Mouse (Mus musculus): ENCODE measurements at regions not wholly inside any gene's neighbourhood (a gene's known extent, or its start where the extent isn't known, plus 50 kb on each side); places are given as distances from the start of the nearest gene placed in this dataset.

- WGBS = 93% methylated on average over 6 of the region's 6 CpGs
- Histone ChIP-seq H3K27ac (no peak overlapping the region), H3K27me3 (ENCODE audit: insufficient read depth, poor library complexity, severe bottlenecking) (no peaks in the 10 kb centered on the region), H3K9me3 (no peaks in the 10 kb centered on the region), H3K4me1 (replicated peaks) (no peaks in the 10 kb centered on the region), H3K36me3 (no peaks in the 10 kb centered on the region), H3K4me3 (no peak overlapping the region)
- DNase-seq (ENCODE audit: low spot score) = no peak
Measured at GRCm38 (mm10) chr12:59415051-59415450, 195.5 kb upstream of the Fbxo33 start.

- no peak for DNase-seq (ENCODE audit: low spot score)
- no peaks in the 10 kb centered on the region for H3K27me3 ChIP-seq (ENCODE audit: insufficient read depth, poor library complexity, severe bottlenecking)
- H3K27ac ChIP-seq = no peak overlapping the region
- no peaks in the 10 kb centered on the region for H3K9me3 ChIP-seq
- no peaks in the 10 kb centered on the region for H3K36me3 ChIP-seq
- no peaks in the 10 kb centered on the region for H3K4me1 ChIP-seq (replicated peaks)
- 71% methylated on average over 1 of the region's 1 CpGs for WGBS
- no peak overlapping the region for H3K4me3 ChIP-seq
Measured at GRCm38 (mm10) chr12:59411491-59411890, 192.0 kb upstream of the Fbxo33 start.

GRCm38 (mm10) chr12:59391103-59391502 is 171.6 kb upstream of the Fbxo33 start:
- Histone ChIP-seq H3K27me3 (ENCODE audit: insufficient read depth, poor library complexity, severe bottlenecking) (no peaks in the 10 kb centered on the region), H3K4me3 (no peak overlapping the region), H3K27ac (no peak overlapping the region), H3K9me3 (no peaks in the 10 kb centered on the region), H3K4me1 (replicated peaks) (no peaks in the 10 kb centered on the region), H3K36me3 (no peaks in the 10 kb centered on the region)
- no peak for DNase-seq (ENCODE audit: low spot score)
- 88% methylated on average over 3 of the region's 3 CpGs for WGBS

GRCm38 (mm10) chr12:59382812-59383211 is 163.3 kb upstream of the Fbxo33 start:
- 30% methylated on average over 3 of the region's 3 CpGs for WGBS

GRCm38 (mm10) chr12:59341586-59341985 is 122.1 kb upstream of the Fbxo33 start:
- H3K36me3 ChIP-seq = no peaks in the 10 kb centered on the region

More at GRCm38 (mm10) chr12:59382812-59383211, 163.3 kb upstream of the Fbxo33 start:
- Histone ChIP-seq H3K27ac (no peak overlapping the region), H3K4me3 (no peak overlapping the region), H3K9me3 (no peaks in the 10 kb centered on the region), H3K36me3 (no peaks in the 10 kb centered on the region), H3K4me1 (replicated peaks) (no peaks in the 10 kb centered on the region), H3K27me3 (ENCODE audit: insufficient read depth, poor library complexity, severe bottlenecking) (no peaks in the 10 kb centered on the region)
- DNase-seq (ENCODE audit: low spot score) = peak; percentile 27

GRCm38 (mm10) chr12:59330753-59331152 is 111.2 kb upstream of the Fbxo33 start:
- H3K9me3 ChIP-seq = no peaks in the 10 kb centered on the region
- no peak overlapping the region for H3K4me3 ChIP-seq
- no peaks in the 10 kb centered on the region for H3K36me3 ChIP-seq
- no peaks in the 10 kb centered on the region for H3K4me1 ChIP-seq (replicated peaks)
- DNase-seq (ENCODE audit: low spot score) = no peak
- no peak overlapping the region for H3K27ac ChIP-seq
- 76% methylated on average over 2 of the region's 2 CpGs for WGBS
- no peaks in the 10 kb centered on the region for H3K27me3 ChIP-seq (ENCODE audit: insufficient read depth, poor library complexity, severe bottlenecking)

More at GRCm38 (mm10) chr12:59341586-59341985, 122.1 kb upstream of the Fbxo33 start:
- H3K27me3 ChIP-seq (ENCODE audit: insufficient read depth, poor library complexity, severe bottlenecking) = no peaks in the 10 kb centered on the region
- H3K4me1 ChIP-seq (replicated peaks) = no peaks in the 10 kb centered on the region
- no peak overlapping the region for H3K27ac ChIP-seq
- H3K4me3 ChIP-seq = no peak overlapping the region
- DNase-seq (ENCODE audit: low spot score) = no peak
- 94% methylated on average over 2 of the region's 2 CpGs for WGBS
- H3K9me3 ChIP-seq = no peaks in the 10 kb centered on the region

- H3K4me3 ChIP-seq = no peak overlapping the region
- no peaks in the 10 kb centered on the region for H3K27me3 ChIP-seq (ENCODE audit: insufficient read depth, poor library complexity, severe bottlenecking)
- no peak overlapping the region for H3K27ac ChIP-seq
- no peaks in the 10 kb centered on the region for H3K9me3 ChIP-seq
- no peaks in the 10 kb centered on the region for H3K4me1 ChIP-seq (replicated peaks)
- DNase-seq (ENCODE audit: low spot score) = no peak
- WGBS = 83% methylated on average over 1 of the region's 1 CpGs
- no peaks in the 10 kb centered on the region for H3K36me3 ChIP-seq
Measured at GRCm38 (mm10) chr12:59312703-59313102, 93.2 kb upstream of the Fbxo33 start.

GRCm38 (mm10) chr12:59307958-59308357 is 88.4 kb upstream of the Fbxo33 start:
- no peaks in the 10 kb centered on the region for H3K27me3 ChIP-seq (ENCODE audit: insufficient read depth, poor library complexity, severe bottlenecking)
- no peaks in the 10 kb centered on the region for H3K36me3 ChIP-seq
- no peaks in the 10 kb centered on the region for H3K9me3 ChIP-seq
- no peak overlapping the region for H3K4me3 ChIP-seq
- H3K4me1 ChIP-seq (replicated peaks) = no peaks in the 10 kb centered on the region
- WGBS = 75% methylated on average over 1 of the region's 1 CpGs
- H3K27ac ChIP-seq = no peak overlapping the region
- no peak for DNase-seq (ENCODE audit: low spot score)

- Histone ChIP-seq H3K27ac (no peak overlapping the region), H3K36me3 (no peaks in the 10 kb centered on the region), H3K4me3 (no peak overlapping the region), H3K4me1 (replicated peaks) (no peaks in the 10 kb centered on the region), H3K9me3 (no peaks in the 10 kb centered on the region), H3K27me3 (ENCODE audit: insufficient read depth, poor library complexity, severe bottlenecking) (no peaks in the 10 kb centered on the region)
- WGBS = 59% methylated on average over 6 of the region's 6 CpGs
- DNase-seq (ENCODE audit: low spot score) = no peak
Measured at GRCm38 (mm10) chr12:59304522-59304921, 85.0 kb upstream of the Fbxo33 start.
